Mouse (Mus musculus): ENCODE measurements around the gene Bcl7b. TPM values are rescaled to one million over a fixed set of nuclear protein-coding genes. Genes with fewer than 3 reads are reported as not detected.

Bcl7b gene
- 48.0 and 55.3 TPM in 2 replicates for polyA plus RNA-seq (2014; fragmentation: Nextera tagmentation; extraction: Ambion mirVana)

- WGBS = 3% methylated on average over 90 of the region's 95 CpGs
- Histone ChIP-seq H3K9me3 (ENCODE audit: control insufficient read depth, low read length) (no peaks in the 10 kb centered on the region), H3K4me3 (ENCODE audit: low read depth, low read length) (peak within 1 kb of the TSS; percentile 71), H3K4me1 (replicated peaks; ENCODE audit: control insufficient read depth, insufficient read depth, low read length) (peaks cover 5% of the 10 kb centered on the region; the same call in 1 of the 2 replicates), H3K36me3 (ENCODE audit: control insufficient read depth, insufficient read depth, low read length) (peaks cover 33% of the 10 kb centered on the region), H3K27ac (ENCODE audit: low read depth) (peak within 1 kb of the TSS; percentile 99), H3K4me2 (ENCODE audit: low read length) (peak within 1 kb of the TSS; percentile 95), H3K9ac (ENCODE audit: low read length) (peak within 1 kb of the TSS; percentile 90), H3K27me3 (replicated peaks; ENCODE audit: control insufficient read depth, insufficient read depth, low read length) (no peaks in the 10 kb centered on the region)
- ATAC-seq (replicated peaks; ENCODE audit: low FRiP score, low TSS enrichment, low read depth) (peak; percentile 97), DNase-seq (ENCODE audit: low spot score) (peak; percentile 96)
Observed at GRCm38 (mm10) chr5:135168063-135169062, at the start of gene Bcl7b. Bcl7b (plus strand) TSS chr5:135168283.

GRCm38 (mm10) chr5:135118589-135119081, 49.4 kb upstream of the Bcl7b start:
- Histone ChIP-seq H3K27ac (ENCODE audit: low read depth) (no peak overlapping the region), H3K4me2 (ENCODE audit: low read length) (no peak overlapping the region), H3K9me3 (ENCODE audit: control insufficient read depth, low read length) (no peaks in the 10 kb centered on the region), H3K27me3 (replicated peaks; ENCODE audit: control insufficient read depth, insufficient read depth, low read length) (peaks cover 9% of the 10 kb centered on the region), H3K4me3 (ENCODE audit: low read depth, low read length) (no peak overlapping the region), H3K4me1 (replicated peaks; ENCODE audit: control insufficient read depth, insufficient read depth, low read length) (no peaks in the 10 kb centered on the region), H3K36me3 (ENCODE audit: control insufficient read depth, insufficient read depth, low read length) (no peaks in the 10 kb centered on the region), H3K9ac (ENCODE audit: low read length) (no peak overlapping the region)
- WGBS = 14% methylated on average over 6 of the region's 6 CpGs
- DNase-seq (ENCODE audit: low spot score) (peak; percentile 77), ATAC-seq (replicated peaks; ENCODE audit: low FRiP score, low TSS enrichment, low read depth) (peak; percentile 90)

- H3K36me3 ChIP-seq (ENCODE audit: control insufficient read depth, insufficient read depth, low read length) = no peaks in the 10 kb centered on the region
- peaks cover 9% of the 10 kb centered on the region for H3K27me3 ChIP-seq (replicated peaks; ENCODE audit: control insufficient read depth, insufficient read depth, low read length)
- H3K27ac ChIP-seq (ENCODE audit: low read depth) = no peak overlapping the region
- H3K9ac ChIP-seq (ENCODE audit: low read length) = no peak overlapping the region
- 55% methylated on average over 4 of the region's 4 CpGs for WGBS
- no peak for ATAC-seq (replicated peaks; ENCODE audit: low FRiP score, low TSS enrichment, low read depth)
- no peaks in the 10 kb centered on the region for H3K4me1 ChIP-seq (replicated peaks; ENCODE audit: control insufficient read depth, insufficient read depth, low read length)
- H3K4me3 ChIP-seq (ENCODE audit: low read depth, low read length) = no peak overlapping the region
- H3K9me3 ChIP-seq (ENCODE audit: control insufficient read depth, low read length) = no peaks in the 10 kb centered on the region
- H3K4me2 ChIP-seq (ENCODE audit: low read length) = no peak overlapping the region
- no peak for DNase-seq (ENCODE audit: low spot score)
Observed at GRCm38 (mm10) chr5:135120753-135121152, 47.3 kb upstream of the Bcl7b start.

GRCm38 (mm10) chr5:135126121-135126520, 42.0 kb upstream of the Bcl7b start:
- Histone ChIP-seq H3K27ac (ENCODE audit: low read depth) (no peak overlapping the region), H3K4me2 (ENCODE audit: low read length) (no peak overlapping the region), H3K27me3 (replicated peaks; ENCODE audit: control insufficient read depth, insufficient read depth, low read length) (peaks cover 7% of the 10 kb centered on the region), H3K36me3 (ENCODE audit: control insufficient read depth, insufficient read depth, low read length) (no peaks in the 10 kb centered on the region), H3K9me3 (ENCODE audit: control insufficient read depth, low read length) (no peaks in the 10 kb centered on the region), H3K9ac (ENCODE audit: low read length) (no peak overlapping the region), H3K4me3 (ENCODE audit: low read depth, low read length) (no peak overlapping the region), H3K4me1 (replicated peaks; ENCODE audit: control insufficient read depth, insufficient read depth, low read length) (no peaks in the 10 kb centered on the region)
- DNase-seq (ENCODE audit: low spot score) (no peak), ATAC-seq (replicated peaks; ENCODE audit: low FRiP score, low TSS enrichment, low read depth) (no peak)
- WGBS = 60% methylated on average over 6 of the region's 6 CpGs

- WGBS = 80% methylated on average over 6 of the region's 6 CpGs
Observed at GRCm38 (mm10) chr5:135127669-135128068, 40.4 kb upstream of the Bcl7b start.

GRCm38 (mm10) chr5:135129747-135130146, 38.3 kb upstream of the Bcl7b start:
- no peak overlapping the region for H3K27ac ChIP-seq (ENCODE audit: low read depth)
- H3K4me1 ChIP-seq (replicated peaks; ENCODE audit: control insufficient read depth, insufficient read depth, low read length) = no peaks in the 10 kb centered on the region
- DNase-seq (ENCODE audit: low spot score) = no peak
- peaks cover 25% of the 10 kb centered on the region for H3K27me3 ChIP-seq (replicated peaks; ENCODE audit: control insufficient read depth, insufficient read depth, low read length)
- H3K9me3 ChIP-seq (ENCODE audit: control insufficient read depth, low read length) = no peaks in the 10 kb centered on the region
- no peaks in the 10 kb centered on the region for H3K36me3 ChIP-seq (ENCODE audit: control insufficient read depth, insufficient read depth, low read length)
- WGBS = 84% methylated on average over 4 of the region's 4 CpGs
- no peak overlapping the region for H3K9ac ChIP-seq (ENCODE audit: low read length)
- H3K4me3 ChIP-seq (ENCODE audit: low read depth, low read length) = no peak overlapping the region
- no peak for ATAC-seq (replicated peaks; ENCODE audit: low FRiP score, low TSS enrichment, low read depth)
- H3K4me2 ChIP-seq (ENCODE audit: low read length) = no peak overlapping the region

More at GRCm38 (mm10) chr5:135127669-135128068, 40.4 kb upstream of the Bcl7b start:
- peaks cover 7% of the 10 kb centered on the region for H3K27me3 ChIP-seq (replicated peaks; ENCODE audit: control insufficient read depth, insufficient read depth, low read length)
- ATAC-seq (replicated peaks; ENCODE audit: low FRiP score, low TSS enrichment, low read depth) = no peak
- no peak overlapping the region for H3K4me3 ChIP-seq (ENCODE audit: low read depth, low read length)
- no peaks in the 10 kb centered on the region for H3K4me1 ChIP-seq (replicated peaks; ENCODE audit: control insufficient read depth, insufficient read depth, low read length)
- DNase-seq (ENCODE audit: low spot score) = no peak
- no peak overlapping the region for H3K9ac ChIP-seq (ENCODE audit: low read length)
- no peak overlapping the region for H3K4me2 ChIP-seq (ENCODE audit: low read length)
- no peaks in the 10 kb centered on the region for H3K36me3 ChIP-seq (ENCODE audit: control insufficient read depth, insufficient read depth, low read length)
- no peaks in the 10 kb centered on the region for H3K9me3 ChIP-seq (ENCODE audit: control insufficient read depth, low read length)
- no peak overlapping the region for H3K27ac ChIP-seq (ENCODE audit: low read depth)

- 5% methylated on average over 26 of the region's 26 CpGs for WGBS
- DNase-seq (ENCODE audit: low spot score) = peak; percentile 64
- H3K27ac ChIP-seq (ENCODE audit: low read depth) = no peak overlapping the region
- ATAC-seq (replicated peaks; ENCODE audit: low FRiP score, low TSS enrichment, low read depth) = 0 out of 2 replicates have a peak, but pooled peaks have one; percentile 48
- no peaks in the 10 kb centered on the region for H3K9me3 ChIP-seq (ENCODE audit: control insufficient read depth, low read length)
- no peak overlapping the region for H3K4me3 ChIP-seq (ENCODE audit: low read depth, low read length)
- H3K4me1 ChIP-seq (replicated peaks; ENCODE audit: control insufficient read depth, insufficient read depth, low read length) = no peaks in the 10 kb centered on the region
- no peak overlapping the region for H3K9ac ChIP-seq (ENCODE audit: low read length)
- peak overlapping the region; percentile 37 for H3K4me2 ChIP-seq (ENCODE audit: low read length)
- H3K36me3 ChIP-seq (ENCODE audit: control insufficient read depth, insufficient read depth, low read length) = no peaks in the 10 kb centered on the region
- H3K27me3 ChIP-seq (replicated peaks; ENCODE audit: control insufficient read depth, insufficient read depth, low read length) = peaks cover 27% of the 10 kb centered on the region
Observed at GRCm38 (mm10) chr5:135133736-135134405, 34.2 kb upstream of the Bcl7b start.

GRCm38 (mm10) chr5:135134534-135134933, 33.5 kb upstream of the Bcl7b start:
- H3K27ac ChIP-seq (ENCODE audit: low read depth) = no peak overlapping the region
- no peaks in the 10 kb centered on the region for H3K9me3 ChIP-seq (ENCODE audit: control insufficient read depth, low read length)
- DNase-seq (ENCODE audit: low spot score) (peak; percentile 59), ATAC-seq (replicated peaks; ENCODE audit: low FRiP score, low TSS enrichment, low read depth) (no peak)
- no peaks in the 10 kb centered on the region for H3K36me3 ChIP-seq (ENCODE audit: control insufficient read depth, insufficient read depth, low read length)
- peaks cover 27% of the 10 kb centered on the region for H3K27me3 ChIP-seq (replicated peaks; ENCODE audit: control insufficient read depth, insufficient read depth, low read length)
- H3K4me1 ChIP-seq (replicated peaks; ENCODE audit: control insufficient read depth, insufficient read depth, low read length) = no peaks in the 10 kb centered on the region
- H3K9ac ChIP-seq (ENCODE audit: low read length) = no peak overlapping the region
- H3K4me2 ChIP-seq (ENCODE audit: low read length) = peak overlapping the region; percentile 37
- 6% methylated on average over 8 of the region's 8 CpGs for WGBS
- H3K4me3 ChIP-seq (ENCODE audit: low read depth, low read length) = no peak overlapping the region
